Mouse (Mus musculus) ES-CJ7 (cell line): ENCODE measurements at regions not wholly inside any gene's neighbourhood (a gene's known extent, or its start where the extent isn't known, plus 50 kb on each side); places are given as distances from the start of the nearest gene placed in this dataset.
"Not testable (repeated sequence)": the region's sequence is repeated elsewhere in the genome, so short reads cannot be mapped to it uniquely, and the experiment has no call there.

Experiments
- DNase-seq: peaks from one replicate; pipeline ENCODE4 v3.0.0; 2011; ENCODE audit warnings: low read depth, low spot score

DNA sequence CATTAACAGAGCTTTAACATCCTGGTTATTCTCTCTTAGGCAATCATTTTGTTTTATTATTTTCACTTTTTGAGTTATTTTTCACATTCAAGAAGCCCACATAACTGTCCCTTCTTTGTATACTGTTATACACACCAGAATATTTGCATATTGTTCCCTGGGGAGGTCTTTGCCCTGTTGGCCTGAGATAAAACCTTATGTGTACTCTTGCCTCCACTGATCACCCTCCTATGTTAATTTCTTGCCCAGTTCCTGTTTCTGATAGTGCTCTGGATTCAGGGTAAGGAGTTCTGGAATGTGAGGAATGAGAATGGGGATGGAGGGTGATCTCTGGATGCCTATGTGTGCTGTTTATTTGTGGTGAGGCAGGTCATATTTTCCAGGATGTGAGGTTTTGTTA, 77.7 kb upstream of the Olfr161 start:
- not testable (repeated sequence) for DNase-seq

DNA sequence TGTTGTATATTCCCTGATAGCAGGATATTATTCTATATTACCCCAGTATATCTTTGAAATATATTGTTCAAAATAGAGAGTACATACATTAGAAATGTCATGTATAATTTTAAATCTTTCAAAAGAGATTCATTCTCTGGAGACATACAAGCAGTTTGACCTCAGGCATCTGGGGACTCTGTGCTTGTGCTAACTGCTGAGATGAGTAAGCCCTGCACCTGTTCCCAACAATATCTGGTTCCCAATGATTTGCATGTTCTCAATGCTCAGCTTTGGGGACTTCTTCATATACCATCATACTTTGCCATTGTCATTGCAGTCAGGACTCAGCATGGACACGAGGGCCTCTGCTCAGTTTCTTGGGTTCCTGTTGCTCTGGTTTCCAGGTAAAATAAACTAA, 60.3 kb upstream of the Olfr161 start:
- not testable (repeated sequence) for DNase-seq

DNA sequence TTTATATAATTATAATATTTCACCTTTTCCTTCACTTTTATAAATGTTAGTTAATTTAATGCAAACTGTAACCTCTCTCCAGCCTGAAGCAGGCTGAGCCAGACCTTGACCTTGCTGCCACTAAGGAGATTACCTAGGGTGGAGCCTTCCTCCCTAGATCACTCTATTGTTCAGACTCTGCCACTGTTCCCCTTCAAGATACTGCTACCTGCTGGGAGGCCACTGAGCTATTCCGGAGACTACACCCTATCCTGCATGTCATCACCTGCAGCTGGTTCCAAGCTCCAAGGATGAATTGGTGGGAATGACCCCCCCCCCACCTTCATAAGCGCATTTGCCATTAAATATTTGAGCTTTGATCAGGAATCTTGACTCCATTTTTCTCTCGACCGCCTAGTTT, 58.8 kb upstream of the Olfr161 start:
- peak; percentile 81 for DNase-seq

DNA sequence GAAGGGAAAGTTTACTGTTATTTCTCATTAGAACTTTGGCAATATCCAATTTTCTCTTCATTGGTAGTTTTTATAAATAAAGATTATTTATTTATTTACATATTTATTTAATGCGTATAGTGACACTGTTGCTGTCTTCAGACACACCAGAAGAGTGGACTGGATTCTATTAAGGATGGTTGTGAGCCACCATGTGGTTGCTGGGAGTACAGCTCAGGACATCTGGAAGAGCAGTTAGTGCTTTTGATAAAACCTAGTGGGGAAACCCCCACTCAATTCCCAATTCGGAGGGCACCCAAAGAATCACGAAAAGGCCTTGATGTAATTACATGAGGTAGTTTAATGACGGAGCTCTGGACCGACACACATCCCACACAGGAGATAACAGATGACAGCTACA, 58.3 kb upstream of the Olfr161 start:
- peak; percentile 70 for DNase-seq
